Mouse (Mus musculus) G1E (cell line): ENCODE results near the gene Atp8b5.

Experiments used
- CTCF ChIP-seq: IDR thresholded peaks from 2 replicates; pipeline ENCODE4 v1.5.1; 2012; ENCODE audit warnings: low read depth, low read length, inconsistent platforms, mixed read lengths
- GATA1 ChIP-seq: IDR thresholded peaks from 2 replicates; pipeline ENCODE4 v1.6.1; 2012; ENCODE audit warnings: borderline replicate concordance, low read length, inconsistent platforms, mixed read lengths
- TAL1 ChIP-seq: conservative IDR thresholded peaks from 2 replicates; pipeline ENCODE4 v1.6.1; 2012; ENCODE audit warnings: low read depth, low read length, inconsistent platforms, mixed read lengths

DNA sequence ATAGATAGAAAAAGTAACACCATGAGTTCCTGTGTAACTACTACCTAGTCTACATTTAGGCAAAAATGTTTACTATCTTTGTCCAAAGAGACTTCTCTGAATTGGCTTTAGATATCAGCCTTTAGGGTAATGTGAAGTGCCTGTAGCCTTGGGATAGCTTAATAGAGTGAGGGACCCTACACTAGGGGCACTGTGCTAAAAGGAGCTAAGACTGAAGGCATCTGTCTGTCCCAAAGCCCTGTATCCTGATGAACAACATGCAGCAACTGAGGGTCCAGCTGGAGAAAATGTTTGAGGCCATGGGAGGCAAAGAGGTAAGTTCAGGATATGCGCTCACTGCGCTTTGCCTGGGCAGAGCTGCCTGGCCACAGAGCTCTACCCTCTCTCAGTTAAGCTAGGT is 9.9 kb upstream of the Atp8b5 start:
- TF ChIP-seq CTCF, result 0 out of 2 replicates have a peak, but pooled peaks have one; percentile 4
- TF ChIP-seq GATA1, result no peak
- TF ChIP-seq TAL1, result no peak
